Mouse (Mus musculus): ENCODE data around the gene D630045J12Rik. TPM values are rescaled to one million over a fixed set of nuclear protein-coding genes. Genes with fewer than 3 reads are reported as not detected.

D630045J12Rik gene
- total and polyA plus RNA-seq, 3 experiments: 2.5 to 6.2 TPM; not detected in 1

- H3K36me3 ChIP-seq (ENCODE audit: control insufficient read depth in 1 of 2, insufficient read depth in 2 of 2, low read length in 2 of 2): no peaks in the 10 kb centered on the region
- DNase-seq (ENCODE audit: low read depth, low spot score): no peak
- no peak overlapping the region for H3K9ac ChIP-seq (ENCODE audit: control insufficient read depth, low read depth, low read length, poor library complexity, severe bottlenecking)
- H3K79me2 ChIP-seq (ENCODE audit: control insufficient read depth, insufficient read depth, low read length, poor library complexity): no peaks in the 10 kb centered on the region
- no peak overlapping the region for H3K27ac ChIP-seq (ENCODE audit: control insufficient read depth, low read depth, low read length)
- no peaks in the 10 kb centered on the region; a peak in 1 of 4 replicates for H3K27me3 ChIP-seq (ENCODE audit: control insufficient read depth in 1 of 2, insufficient read depth in 2 of 2, low read length in 2 of 2)
- H3K4me3 ChIP-seq (ENCODE audit: control insufficient read depth in 1 of 2, insufficient read depth in 1 of 2, low read depth in 2 of 2, low read length in 2 of 2): no peak overlapping the region
- TF ChIP-seq USF2 (IDR thresholded peaks at IDR 0.05; ENCODE audit: borderline replicate concordance in 1 of 2, insufficient read depth in 1 of 2, low read depth in 1 of 2, low read length in 2 of 2): no peak
- TF ChIP-seq CTCF (IDR thresholded peaks at IDR 0.05 in 2 of 3, conservative IDR thresholded peaks at IDR 0.05 in 1 of 3; ENCODE audit: control insufficient read depth in 1 of 3, insufficient read depth in 1 of 3, low read depth in 2 of 3, low read length in 3 of 3, poor library complexity in 1 of 3, severe bottlenecking in 1 of 3): no peak
- no peak for TF ChIP-seq ETS1 (IDR thresholded peaks at IDR 0.05; ENCODE audit: low read depth, low read length)
- no peak for TF ChIP-seq SIN3A (IDR thresholded peaks at IDR 0.05; ENCODE audit: low read length)
- no peak for TF ChIP-seq POLR2A (IDR thresholded peaks at IDR 0.05; ENCODE audit: control insufficient read depth in 1 of 2, insufficient read depth in 1 of 2, low read depth in 1 of 2, low read length in 2 of 2, poor library complexity in 1 of 2)
- TF ChIP-seq RAD21 (IDR thresholded peaks at IDR 0.05; ENCODE audit: low read depth, low read length): no peak
- TF ChIP-seq ZKSCAN1 (IDR thresholded peaks at IDR 0.05; ENCODE audit: low read depth, low read length): no peak
- TF ChIP-seq JUND (IDR thresholded peaks at IDR 0.05; ENCODE audit: low read depth, low read length): no peak
- TF ChIP-seq CHD2 (IDR thresholded peaks at IDR 0.05; ENCODE audit: low read length): no peak
- TF ChIP-seq SMC3 (IDR thresholded peaks at IDR 0.05; ENCODE audit: low read depth, low read length): no peak
- no peak for TF ChIP-seq BHLHE40 (IDR thresholded peaks at IDR 0.05; ENCODE audit: borderline replicate concordance, low read depth, low read length)
- TF ChIP-seq CHD1 (IDR thresholded peaks at IDR 0.05; ENCODE audit: low read depth, low read length): no peak
- H3K9me3 ChIP-seq (replicated peaks; ENCODE audit: insufficient read depth, low read length): no peaks in the 10 kb centered on the region
- H3K4me1 ChIP-seq (ENCODE audit: control insufficient read depth in 1 of 2, insufficient read depth in 2 of 2, low read length in 2 of 2): no peaks in the 10 kb centered on the region
These were observed 143.9 kb downstream of the D630045J12Rik start for GRCm38 (mm10) chr6:38109871-38110270.

GRCm38 (mm10) chr6:38109160-38109795 is 144.5 kb downstream of the D630045J12Rik start, which contains the start of gene Tmem213:
Gene Tmem213, plus strand, starts transcription at chr6:38109255.
- DNase-seq (ENCODE audit: low read depth, low spot score): no peak
- no peaks in the 10 kb centered on the region for H3K9me3 ChIP-seq (replicated peaks; ENCODE audit: insufficient read depth, low read length)
- no peak within 1 kb of the TSS for H3K27ac ChIP-seq (ENCODE audit: control insufficient read depth, low read depth, low read length)
- no peaks in the 10 kb centered on the region for H3K79me2 ChIP-seq (ENCODE audit: control insufficient read depth, insufficient read depth, low read length, poor library complexity)
- H3K9ac ChIP-seq (ENCODE audit: control insufficient read depth, low read depth, low read length, poor library complexity, severe bottlenecking): no peak within 1 kb of the TSS
- no peaks in the 10 kb centered on the region; a peak in 1 of 4 replicates for H3K36me3 ChIP-seq (ENCODE audit: control insufficient read depth in 1 of 2, insufficient read depth in 2 of 2, low read length in 2 of 2)
- TF ChIP-seq ZC3H11A (IDR thresholded peaks at IDR 0.05; ENCODE audit: low read depth, low read length) (no peak), GABPA (IDR thresholded peaks at IDR 0.05; ENCODE audit: low read depth, low read length) (no peak), CHD2 (IDR thresholded peaks at IDR 0.05; ENCODE audit: low read length) (no peak), RCOR1 (IDR thresholded peaks at IDR 0.05; ENCODE audit: low read depth, low read length) (no peak), ZNF384 (IDR thresholded peaks at IDR 0.05; ENCODE audit: low read depth, low read length) (no peak), MXI1 (IDR thresholded peaks at IDR 0.05; ENCODE audit: low read depth, low read length) (no peak), NELFE (IDR thresholded peaks at IDR 0.05; ENCODE audit: low read depth, low read length) (no peak), HCFC1 (IDR thresholded peaks at IDR 0.05; ENCODE audit: low read depth, low read length) (no peak), JUND (IDR thresholded peaks at IDR 0.05; ENCODE audit: low read depth, low read length) (no peak), USF1 (IDR thresholded peaks at IDR 0.05; ENCODE audit: low read depth, low read length) (no peak)
- H3K27me3 ChIP-seq (ENCODE audit: control insufficient read depth in 1 of 2, insufficient read depth in 2 of 2, low read length in 2 of 2): no peaks in the 10 kb centered on the region; a peak in 1 of 4 replicates
- no peak within 1 kb of the TSS for H3K4me3 ChIP-seq (ENCODE audit: control insufficient read depth in 1 of 2, insufficient read depth in 1 of 2, low read depth in 2 of 2, low read length in 2 of 2)
- no peaks in the 10 kb centered on the region for H3K4me1 ChIP-seq (ENCODE audit: control insufficient read depth in 1 of 2, insufficient read depth in 2 of 2, low read length in 2 of 2)
